Mouse (Mus musculus): Measurements from ENCODE around the gene Ficd.

GRCm38 (mm10) chr5:113735345-113736112 is at the start of gene Ficd:
- TF ChIP-seq CTCF (IDR thresholded peaks at IDR 0.05; ENCODE audit: borderline replicate concordance, extremely low read depth, insufficient read depth, insufficient read length) = no peak
- no peak for TF ChIP-seq POLR2A (IDR thresholded peaks at IDR 0.05; ENCODE audit: borderline replicate concordance, extremely low read depth, insufficient read depth, insufficient read length, poor library complexity, severe bottlenecking)
